Mouse (Mus musculus): Measurements from ENCODE around the gene Arrdc4. TPM values are rescaled to one million over a fixed set of nuclear protein-coding genes. Genes with fewer than 3 reads are reported as not detected.

The Arrdc4 gene
- polyA plus RNA-seq, 1 experiment, result 0.01 TPM

- no peak overlapping the region for H3K4me3 ChIP-seq
- no peaks in the 10 kb centered on the region for H3K79me2 ChIP-seq (ENCODE audit: control insufficient read depth, insufficient read depth)
- H3K4me2 ChIP-seq (ENCODE audit: low read depth), result no peak overlapping the region
- TF ChIP-seq USF1 (IDR thresholded peaks at IDR 0.05; ENCODE audit: low read depth) (no peak), POLR2A (IDR thresholded peaks at IDR 0.05; ENCODE audit: insufficient read length, low read depth) (no peak), MYOD1 (IDR thresholded peaks at IDR 0.05; ENCODE audit: control insufficient read depth in 1 of 3, insufficient read length in 2 of 3, low read depth in 2 of 3) (no peak), POLR2AphosphoS2 (IDR thresholded peaks at IDR 0.05; ENCODE audit: insufficient read length, low read depth) (no peak)
- no peaks in the 10 kb centered on the region for H3K36me3 ChIP-seq (ENCODE audit: control insufficient read depth, insufficient read depth)
- no peaks in the 10 kb centered on the region for H3K27me3 ChIP-seq (ENCODE audit: control insufficient read depth, insufficient read depth, insufficient read length)
- no peak overlapping the region for H3ac ChIP-seq (ENCODE audit: control insufficient read depth, insufficient read length)
Observed at GRCm38 (mm10) chr7:68726380-68726779, 22.7 kb downstream of the Arrdc4 start.

- Histone ChIP-seq H3K4me2 (ENCODE audit: low read depth) (no peak overlapping the region), H3K4me3 (no peak overlapping the region), H3ac (ENCODE audit: control insufficient read depth, insufficient read length) (no peak overlapping the region), H3K79me2 (ENCODE audit: control insufficient read depth, insufficient read depth) (no peaks in the 10 kb centered on the region), H3K36me3 (ENCODE audit: control insufficient read depth, insufficient read depth) (no peaks in the 10 kb centered on the region), H3K27me3 (ENCODE audit: control insufficient read depth, insufficient read depth, insufficient read length) (no peaks in the 10 kb centered on the region)
- TF ChIP-seq TCF12 (IDR thresholded peaks at IDR 0.05; ENCODE audit: insufficient read depth, poor library complexity, severe bottlenecking) (no peak), E2F4 (IDR thresholded peaks at IDR 0.05; ENCODE audit: insufficient read depth) (no peak), POLR2AphosphoS2 (IDR thresholded peaks at IDR 0.05; ENCODE audit: insufficient read length, low read depth) (no peak), MYOG (IDR thresholded peaks at IDR 0.05; ENCODE audit: control insufficient read depth in 1 of 3, insufficient read depth in 1 of 3, insufficient read length in 2 of 3, low read depth in 2 of 3) (no peak), CEBPB (IDR thresholded peaks at IDR 0.05; ENCODE audit: insufficient read depth, poor library complexity, severe bottlenecking) (no peak)
Observed at GRCm38 (mm10) chr7:68724711-68725110, 24.3 kb downstream of the Arrdc4 start.

- no peaks in the 10 kb centered on the region for H3K36me3 ChIP-seq (ENCODE audit: control insufficient read depth, insufficient read depth)
- TF ChIP-seq POLR2A (IDR thresholded peaks at IDR 0.05; ENCODE audit: insufficient read length, low read depth) (no peak), CEBPB (IDR thresholded peaks at IDR 0.05; ENCODE audit: insufficient read depth, poor library complexity, severe bottlenecking) (no peak), MYOD1 (IDR thresholded peaks at IDR 0.05; ENCODE audit: control insufficient read depth in 1 of 3, insufficient read length in 2 of 3, low read depth in 2 of 3) (no peak), MYOG (IDR thresholded peaks at IDR 0.05; ENCODE audit: control insufficient read depth in 1 of 3, insufficient read depth in 1 of 3, insufficient read length in 2 of 3, low read depth in 2 of 3) (no peak), POLR2AphosphoS2 (IDR thresholded peaks at IDR 0.05; ENCODE audit: insufficient read length, low read depth) (no peak), USF1 (IDR thresholded peaks at IDR 0.05; ENCODE audit: low read depth) (no peak), E2F4 (IDR thresholded peaks at IDR 0.05; ENCODE audit: insufficient read depth) (no peak), REST (IDR thresholded peaks at IDR 0.05; ENCODE audit: insufficient read depth, insufficient read length) (no peak), TCF12 (IDR thresholded peaks at IDR 0.05; ENCODE audit: insufficient read depth, poor library complexity, severe bottlenecking) (no peak), TCF3 (IDR thresholded peaks at IDR 0.05; ENCODE audit: insufficient read length, low read depth) (no peak), MAX (IDR thresholded peaks at IDR 0.05; ENCODE audit: low read depth) (no peak), SRF (IDR thresholded peaks at IDR 0.05; ENCODE audit: control insufficient read depth, insufficient read length, low read depth) (no peak)
- no peaks in the 10 kb centered on the region for H3K27me3 ChIP-seq (ENCODE audit: control insufficient read depth, insufficient read depth, insufficient read length)
- H3K4me2 ChIP-seq (ENCODE audit: low read depth), result no peak overlapping the region
- no peaks in the 10 kb centered on the region for H3K79me2 ChIP-seq (ENCODE audit: control insufficient read depth, insufficient read depth)
- H3ac ChIP-seq (ENCODE audit: control insufficient read depth, insufficient read length), result no peak overlapping the region
- no peak overlapping the region for H3K4me3 ChIP-seq
Observed at GRCm38 (mm10) chr7:68721520-68721919, 27.5 kb downstream of the Arrdc4 start.

DNA sequence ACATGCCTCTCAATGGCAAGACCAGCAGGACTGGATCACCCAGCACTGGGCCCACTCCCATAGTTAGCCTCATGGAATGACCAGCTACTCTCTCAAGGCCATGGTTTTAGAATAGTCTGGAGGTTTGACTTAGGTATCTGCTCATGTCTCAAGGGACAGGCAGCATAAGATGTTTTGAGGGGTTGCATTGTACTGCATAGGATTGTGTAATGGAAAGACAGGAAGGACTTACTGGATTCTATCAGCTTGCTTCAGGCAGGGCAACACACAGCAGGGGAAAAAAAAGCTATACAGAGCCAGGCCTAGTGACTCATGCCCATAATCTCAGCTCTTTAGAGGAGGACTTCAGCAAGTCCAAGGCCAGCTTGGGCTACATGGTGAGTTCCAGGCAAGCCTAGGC is 31.1 kb downstream of the Arrdc4 start:
- H3K4me2 ChIP-seq (ENCODE audit: low read depth), result no peak overlapping the region

DNA sequence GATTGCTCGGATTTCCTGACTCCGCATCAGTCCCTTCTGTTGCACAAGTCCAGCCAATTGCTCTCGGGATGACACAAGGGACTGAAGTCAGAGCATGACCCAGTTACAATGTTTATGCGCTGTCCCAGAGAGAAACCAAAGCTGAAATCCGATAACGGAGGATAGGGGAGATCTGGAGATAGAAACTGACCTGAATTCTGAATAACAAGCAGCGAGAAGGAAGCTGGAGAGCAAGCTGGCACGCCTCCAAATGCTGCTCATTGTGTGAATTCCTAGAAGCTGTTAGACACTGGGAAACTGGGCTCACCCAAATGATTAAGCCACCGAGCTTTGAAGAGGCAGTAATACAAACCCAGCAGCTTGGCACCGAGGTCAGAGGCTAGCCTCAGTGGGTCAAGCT is 31.5 kb downstream of the Arrdc4 start:
- no peak overlapping the region for H3ac ChIP-seq (ENCODE audit: control insufficient read depth, insufficient read length)
- no peaks in the 10 kb centered on the region for H3K27me3 ChIP-seq (ENCODE audit: control insufficient read depth, insufficient read depth, insufficient read length)
- TF ChIP-seq CEBPB (IDR thresholded peaks at IDR 0.05; ENCODE audit: insufficient read depth, poor library complexity, severe bottlenecking), result no peak
- TF ChIP-seq REST (IDR thresholded peaks at IDR 0.05; ENCODE audit: insufficient read depth, insufficient read length), result no peak
- TF ChIP-seq POLR2AphosphoS2 (IDR thresholded peaks at IDR 0.05; ENCODE audit: insufficient read length, low read depth), result no peak
- TF ChIP-seq MYOG (IDR thresholded peaks at IDR 0.05; ENCODE audit: control insufficient read depth in 1 of 3, insufficient read depth in 1 of 3, insufficient read length in 2 of 3, low read depth in 2 of 3), result no peak
- TF ChIP-seq USF1 (IDR thresholded peaks at IDR 0.05; ENCODE audit: low read depth), result no peak
- no peak for TF ChIP-seq MYOD1 (IDR thresholded peaks at IDR 0.05; ENCODE audit: control insufficient read depth in 1 of 3, insufficient read length in 2 of 3, low read depth in 2 of 3)
- TF ChIP-seq SRF (IDR thresholded peaks at IDR 0.05; ENCODE audit: control insufficient read depth, insufficient read length, low read depth), result no peak
- TF ChIP-seq E2F4 (IDR thresholded peaks at IDR 0.05; ENCODE audit: insufficient read depth), result no peak
- TF ChIP-seq TCF3 (IDR thresholded peaks at IDR 0.05; ENCODE audit: insufficient read length, low read depth), result no peak
- TF ChIP-seq POLR2A (IDR thresholded peaks at IDR 0.05; ENCODE audit: insufficient read length, low read depth), result no peak
- no peak for TF ChIP-seq MAX (IDR thresholded peaks at IDR 0.05; ENCODE audit: low read depth)
- no peak for TF ChIP-seq TCF12 (IDR thresholded peaks at IDR 0.05; ENCODE audit: insufficient read depth, poor library complexity, severe bottlenecking)
- H3K79me2 ChIP-seq (ENCODE audit: control insufficient read depth, insufficient read depth), result no peaks in the 10 kb centered on the region
- H3K4me3 ChIP-seq, result no peak overlapping the region
- no peak overlapping the region for H3K4me2 ChIP-seq (ENCODE audit: low read depth)
- H3K36me3 ChIP-seq (ENCODE audit: control insufficient read depth, insufficient read depth), result no peaks in the 10 kb centered on the region

More for the DNA sequence above, 31.1 kb downstream of the Arrdc4 start:
- H3ac ChIP-seq (ENCODE audit: control insufficient read depth, insufficient read length), result no peak overlapping the region
- H3K36me3 ChIP-seq (ENCODE audit: control insufficient read depth, insufficient read depth), result no peaks in the 10 kb centered on the region
- H3K4me3 ChIP-seq, result no peak overlapping the region
- TF ChIP-seq MYOG (IDR thresholded peaks at IDR 0.05; ENCODE audit: control insufficient read depth in 1 of 3, insufficient read depth in 1 of 3, insufficient read length in 2 of 3, low read depth in 2 of 3) (no peak), TCF12 (IDR thresholded peaks at IDR 0.05; ENCODE audit: insufficient read depth, poor library complexity, severe bottlenecking) (no peak), MYOD1 (IDR thresholded peaks at IDR 0.05; ENCODE audit: control insufficient read depth in 1 of 3, insufficient read length in 2 of 3, low read depth in 2 of 3) (no peak), MAX (IDR thresholded peaks at IDR 0.05; ENCODE audit: low read depth) (no peak), REST (IDR thresholded peaks at IDR 0.05; ENCODE audit: insufficient read depth, insufficient read length) (no peak), TCF3 (IDR thresholded peaks at IDR 0.05; ENCODE audit: insufficient read length, low read depth) (no peak), CEBPB (IDR thresholded peaks at IDR 0.05; ENCODE audit: insufficient read depth, poor library complexity, severe bottlenecking) (no peak), USF1 (IDR thresholded peaks at IDR 0.05; ENCODE audit: low read depth) (no peak)
- H3K79me2 ChIP-seq (ENCODE audit: control insufficient read depth, insufficient read depth), result no peaks in the 10 kb centered on the region
- no peaks in the 10 kb centered on the region for H3K27me3 ChIP-seq (ENCODE audit: control insufficient read depth, insufficient read depth, insufficient read length)

Data from myocyte (in vitro differentiated cells).